Mouse (Mus musculus): Measurements from ENCODE around the gene Adcy2. TPM values are rescaled to one million over a fixed set of nuclear protein-coding genes. Genes with fewer than 3 reads are reported as not detected.
A peak's percentile ranks its signal among the peaks of the same experiment; 100 is the strongest.

The Adcy2 gene
- 4.9 TPM in 2 replicates for polyA plus RNA-seq (2015; fragmentation: Nextera tagmentation; extraction: Ambion mirVana)

- Histone ChIP-seq H3K36me3 (no peaks in the 10 kb centered on the region), H3K4me1 (replicated peaks) (peaks cover 32% of the 10 kb centered on the region), H3K4me2 (peak within 1 kb of the TSS; percentile 95), H3K4me3 (peak within 1 kb of the TSS; percentile 65), H3K9me3 (no peaks in the 10 kb centered on the region), H3K27me3 (peaks cover 19% of the 10 kb centered on the region), H3K27ac (peak within 1 kb of the TSS; percentile 64), H3K9ac (peak within 1 kb of the TSS; percentile 83)
- WGBS = under 1% methylated on average over 67 of the region's 106 CpGs
- peak; percentile 90 for ATAC-seq (ENCODE audit: low FRiP score)
Measured at GRCm38 (mm10) chr13:68998918-68999801, at the start of gene Adcy2. TSS of gene Adcy2 (minus strand) at chr13:68999541.

GRCm38 (mm10) chr13:69036991-69037597 lies 37.8 kb upstream of the Adcy2 start:
- Histone ChIP-seq H3K27me3 (no peaks in the 10 kb centered on the region), H3K4me2 (no peak overlapping the region), H3K4me3 (no peak overlapping the region), H3K27ac (no peak overlapping the region), H3K9ac (no peak overlapping the region), H3K9me3 (no peaks in the 10 kb centered on the region), H3K36me3 (no peaks in the 10 kb centered on the region), H3K4me1 (replicated peaks) (no peaks in the 10 kb centered on the region)
- no peak for ATAC-seq (ENCODE audit: low FRiP score)
- WGBS = 89% methylated on average over 5 of the region's 5 CpGs

GRCm38 (mm10) chr13:69034621-69035020 lies 35.3 kb upstream of the Adcy2 start:
- H3K4me1 ChIP-seq (replicated peaks) = no peaks in the 10 kb centered on the region
- no peak for ATAC-seq (ENCODE audit: low FRiP score)
- no peak overlapping the region for H3K4me3 ChIP-seq
- H3K36me3 ChIP-seq = no peaks in the 10 kb centered on the region
- H3K9ac ChIP-seq = no peak overlapping the region
- H3K27me3 ChIP-seq = no peaks in the 10 kb centered on the region
- 97% methylated on average over 1 of the region's 1 CpGs for WGBS
- H3K4me2 ChIP-seq = no peak overlapping the region
- H3K27ac ChIP-seq = no peak overlapping the region
- no peaks in the 10 kb centered on the region for H3K9me3 ChIP-seq

GRCm38 (mm10) chr13:69033532-69033931 lies 34.2 kb upstream of the Adcy2 start:
- 81% methylated on average over 7 of the region's 7 CpGs for WGBS

GRCm38 (mm10) chr13:69029078-69029757 lies 29.9 kb upstream of the Adcy2 start:
- H3K27me3 ChIP-seq = no peaks in the 10 kb centered on the region
- H3K9me3 ChIP-seq = no peaks in the 10 kb centered on the region
- no peaks in the 10 kb centered on the region for H3K36me3 ChIP-seq
- H3K9ac ChIP-seq = no peak overlapping the region
- no peaks in the 10 kb centered on the region for H3K4me1 ChIP-seq (replicated peaks)
- no peak overlapping the region for H3K27ac ChIP-seq
- ATAC-seq (ENCODE audit: low FRiP score) = no peak
- no peak overlapping the region for H3K4me2 ChIP-seq
- H3K4me3 ChIP-seq = no peak overlapping the region
- WGBS = 82% methylated on average over 4 of the region's 4 CpGs

More at GRCm38 (mm10) chr13:69033532-69033931, 34.2 kb upstream of the Adcy2 start:
- Histone ChIP-seq H3K9me3 (no peaks in the 10 kb centered on the region), H3K36me3 (no peaks in the 10 kb centered on the region), H3K9ac (no peak overlapping the region), H3K4me2 (no peak overlapping the region), H3K4me3 (no peak overlapping the region), H3K27me3 (no peaks in the 10 kb centered on the region), H3K4me1 (replicated peaks) (no peaks in the 10 kb centered on the region), H3K27ac (no peak overlapping the region)
- no peak for ATAC-seq (ENCODE audit: low FRiP score)

- Histone ChIP-seq H3K36me3 (no peaks in the 10 kb centered on the region), H3K9ac (no peak overlapping the region), H3K4me1 (replicated peaks) (no peaks in the 10 kb centered on the region), H3K9me3 (no peaks in the 10 kb centered on the region), H3K4me3 (no peak overlapping the region), H3K27me3 (no peaks in the 10 kb centered on the region), H3K4me2 (no peak overlapping the region), H3K27ac (no peak overlapping the region)
- WGBS = 71% methylated on average over 2 of the region's 2 CpGs
- ATAC-seq (ENCODE audit: low FRiP score) = no peak
Measured at GRCm38 (mm10) chr13:69024964-69025363, 25.6 kb upstream of the Adcy2 start.

GRCm38 (mm10) chr13:69023239-69023638 lies 23.9 kb upstream of the Adcy2 start:
- Histone ChIP-seq H3K4me1 (replicated peaks) (no peaks in the 10 kb centered on the region), H3K9ac (no peak overlapping the region), H3K36me3 (no peaks in the 10 kb centered on the region), H3K27me3 (no peaks in the 10 kb centered on the region), H3K4me3 (no peak overlapping the region), H3K4me2 (no peak overlapping the region), H3K9me3 (no peaks in the 10 kb centered on the region), H3K27ac (no peak overlapping the region)
- ATAC-seq (ENCODE audit: low FRiP score) = no peak
- WGBS = 96% methylated on average over 2 of the region's 2 CpGs

GRCm38 (mm10) chr13:69020574-69020973 lies 21.2 kb upstream of the Adcy2 start:
- 81% methylated on average over 2 of the region's 2 CpGs for WGBS
- no peaks in the 10 kb centered on the region for H3K27me3 ChIP-seq
- no peak overlapping the region for H3K4me3 ChIP-seq
- H3K9me3 ChIP-seq = no peaks in the 10 kb centered on the region
- no peak overlapping the region for H3K27ac ChIP-seq
- no peak for ATAC-seq (ENCODE audit: low FRiP score)
- H3K36me3 ChIP-seq = no peaks in the 10 kb centered on the region
- no peak overlapping the region for H3K9ac ChIP-seq
- H3K4me1 ChIP-seq (replicated peaks) = no peaks in the 10 kb centered on the region
- no peak overlapping the region for H3K4me2 ChIP-seq

- no peak overlapping the region for H3K4me3 ChIP-seq
- H3K9ac ChIP-seq = no peak overlapping the region; the same call in 1 of the 2 replicates
- no peaks in the 10 kb centered on the region for H3K36me3 ChIP-seq
- no peak overlapping the region for H3K27ac ChIP-seq
- no peaks in the 10 kb centered on the region for H3K4me1 ChIP-seq (replicated peaks)
- no peak for ATAC-seq (ENCODE audit: low FRiP score)
- WGBS = 80% methylated on average over 5 of the region's 5 CpGs
- no peak overlapping the region for H3K4me2 ChIP-seq
- H3K27me3 ChIP-seq = no peaks in the 10 kb centered on the region
- no peaks in the 10 kb centered on the region for H3K9me3 ChIP-seq
Measured at GRCm38 (mm10) chr13:69006915-69007314, 7.6 kb upstream of the Adcy2 start.

- Histone ChIP-seq H3K27ac (no peak overlapping the region), H3K4me3 (no peak overlapping the region), H3K9ac (no peak overlapping the region), H3K27me3 (0 out of 2 replicates have a peak, but pooled peaks cover under 1% of the 10 kb centered on the region), H3K9me3 (no peaks in the 10 kb centered on the region), H3K4me1 (replicated peaks) (no peaks in the 10 kb centered on the region), H3K36me3 (no peaks in the 10 kb centered on the region), H3K4me2 (no peak overlapping the region)
- no peak for ATAC-seq (ENCODE audit: low FRiP score)
- 88% methylated on average over 4 of the region's 4 CpGs for WGBS
Measured at GRCm38 (mm10) chr13:69006091-69006490, 6.8 kb upstream of the Adcy2 start.

- Histone ChIP-seq H3K4me1 (replicated peaks) (peaks cover 6% of the 10 kb centered on the region; the same call in 1 of the 2 replicates), H3K27ac (no peak overlapping the region), H3K9me3 (no peaks in the 10 kb centered on the region), H3K4me2 (no peak overlapping the region), H3K9ac (no peak overlapping the region), H3K27me3 (peaks cover 12% of the 10 kb centered on the region; the same call in 1 of the 2 replicates), H3K36me3 (no peaks in the 10 kb centered on the region), H3K4me3 (no peak overlapping the region)
- no peak for ATAC-seq (ENCODE audit: low FRiP score)
- 77% methylated on average over 4 of the region's 4 CpGs for WGBS
Measured at GRCm38 (mm10) chr13:69004406-69004805, 5.1 kb upstream of the Adcy2 start.

GRCm38 (mm10) chr13:69002631-69003030 lies 3.3 kb upstream of the Adcy2 start:
- Histone ChIP-seq H3K27me3 (peaks cover 12% of the 10 kb centered on the region; the same call in 1 of the 2 replicates), H3K4me2 (no peak overlapping the region), H3K9ac (no peak overlapping the region), H3K36me3 (no peaks in the 10 kb centered on the region), H3K4me3 (no peak overlapping the region), H3K27ac (no peak overlapping the region), H3K9me3 (no peaks in the 10 kb centered on the region), H3K4me1 (replicated peaks) (peaks cover 19% of the 10 kb centered on the region)
- ATAC-seq (ENCODE audit: low FRiP score) = no peak
- 79% methylated on average over 5 of the region's 5 CpGs for WGBS

Data from hindbrain, embryonic 13.5 days (tissue).